Mouse (Mus musculus): Measurements from ENCODE around the gene Cavin2.

Gene Cavin2

DNA sequence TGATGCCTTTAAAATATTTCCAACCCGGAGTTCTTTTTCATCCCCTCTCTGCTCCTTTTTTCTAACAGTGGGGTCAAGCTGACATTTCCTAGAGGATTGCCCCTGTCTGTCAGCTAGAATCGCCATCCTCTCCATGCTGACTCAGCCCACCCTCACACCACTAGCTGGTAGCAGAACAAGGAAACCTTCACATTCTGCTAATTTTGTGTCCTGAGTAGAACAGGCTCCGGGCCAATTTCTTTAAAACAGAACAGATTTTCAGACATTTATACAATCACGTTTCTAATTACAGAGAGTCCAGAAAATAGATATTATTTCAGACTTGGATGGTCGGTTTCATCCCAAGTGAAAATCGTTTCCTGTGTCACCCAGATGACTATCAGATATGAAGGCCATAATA, 34.6 kb downstream of the Cavin2 start:
- no peak for DNase-seq

DNA sequence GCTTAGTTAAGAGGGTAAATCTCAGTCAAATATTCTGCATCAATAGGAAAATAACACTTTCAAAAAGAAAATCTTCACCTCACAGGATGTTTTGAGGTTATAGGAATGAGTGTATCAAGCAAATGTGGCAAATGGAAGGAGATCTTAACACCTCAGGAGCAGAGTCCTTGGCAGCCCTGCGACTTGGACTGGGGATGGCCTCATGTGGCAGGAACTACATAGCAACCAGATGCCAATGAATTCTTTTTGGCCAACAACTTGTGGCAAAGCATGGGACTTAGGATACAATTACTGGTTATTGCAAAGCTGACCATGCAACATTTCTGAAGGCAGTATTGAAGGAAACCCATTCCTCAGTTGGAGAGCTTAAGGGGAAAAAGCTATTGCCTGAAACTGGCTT, 39.6 kb downstream of the Cavin2 start:
- DNase-seq = no peak

DNA sequence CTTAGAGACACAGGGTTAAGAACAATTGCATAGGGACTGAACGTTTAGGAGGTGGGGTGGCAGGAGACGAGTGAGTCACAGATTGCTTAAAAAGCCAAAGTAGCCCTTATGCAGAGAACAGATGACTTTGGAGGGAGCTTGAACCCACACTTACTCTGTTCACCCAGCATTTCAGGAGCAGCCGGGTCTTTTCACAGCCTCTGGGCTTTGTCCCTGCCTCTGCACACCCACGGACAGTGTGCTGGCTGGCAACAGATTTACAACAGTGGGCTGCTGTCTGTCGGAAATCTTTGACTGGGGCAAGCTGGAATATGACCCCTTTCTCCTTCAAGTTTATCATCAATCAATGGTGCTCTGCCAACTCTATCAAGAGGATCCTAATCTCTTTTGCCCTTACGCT, 44.1 kb downstream of the Cavin2 start:
- no peak for DNase-seq

DNA sequence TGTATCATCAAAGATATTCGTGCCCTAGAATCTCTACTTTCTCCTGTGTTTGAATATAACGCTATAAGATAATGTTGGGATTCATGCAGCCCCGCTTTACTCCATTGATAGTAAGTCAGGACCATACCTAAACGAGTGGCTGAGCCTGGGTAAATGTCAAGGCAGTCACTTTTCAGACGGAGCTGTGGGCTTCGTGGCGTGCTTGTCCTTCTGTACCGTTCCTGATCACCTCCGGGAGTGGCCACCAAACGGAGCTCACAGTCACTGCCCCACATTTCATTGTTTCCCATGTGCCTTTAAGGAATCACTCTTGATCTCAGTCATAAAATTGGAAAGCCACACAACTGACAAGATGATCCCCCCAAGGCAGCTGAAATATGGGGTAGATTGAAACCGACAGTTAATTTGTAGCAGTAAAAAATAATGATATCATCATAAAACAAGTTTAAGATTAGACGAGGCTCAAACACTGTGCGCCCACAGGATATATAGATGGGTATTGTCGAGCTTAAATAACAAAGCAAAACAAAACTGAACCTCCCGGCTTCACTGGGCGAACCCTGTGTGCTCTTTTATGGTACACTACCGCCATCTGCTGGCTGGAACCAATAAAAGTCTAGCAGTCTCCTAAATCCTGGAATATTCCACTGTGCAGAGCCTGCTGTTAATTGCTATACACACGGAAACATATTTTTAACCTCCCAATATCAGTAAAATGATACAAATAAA, 44.8 kb downstream of the Cavin2 start:
- DNase-seq = peak; percentile 85

DNA sequence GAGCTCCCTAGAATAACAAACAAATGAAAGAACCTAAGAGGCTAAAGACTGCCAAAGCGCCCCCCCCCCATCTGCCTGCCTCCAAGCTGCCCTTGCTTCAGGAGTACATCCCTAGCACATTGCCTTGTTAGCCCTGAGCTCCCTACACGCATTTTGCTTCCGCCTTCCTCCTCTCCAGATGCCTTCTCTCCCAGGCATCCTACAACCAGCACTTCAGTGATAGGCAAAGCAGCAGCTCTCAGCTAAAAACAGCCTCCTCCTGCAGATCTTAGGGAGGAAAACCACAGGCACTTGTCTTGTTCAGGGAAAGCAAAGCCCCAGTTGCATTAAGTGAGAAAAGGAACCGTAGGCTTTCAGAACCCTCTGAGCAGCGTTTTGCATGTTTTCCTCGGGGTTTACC, 45.4 kb downstream of the Cavin2 start:
- DNase-seq = no peak

DNA sequence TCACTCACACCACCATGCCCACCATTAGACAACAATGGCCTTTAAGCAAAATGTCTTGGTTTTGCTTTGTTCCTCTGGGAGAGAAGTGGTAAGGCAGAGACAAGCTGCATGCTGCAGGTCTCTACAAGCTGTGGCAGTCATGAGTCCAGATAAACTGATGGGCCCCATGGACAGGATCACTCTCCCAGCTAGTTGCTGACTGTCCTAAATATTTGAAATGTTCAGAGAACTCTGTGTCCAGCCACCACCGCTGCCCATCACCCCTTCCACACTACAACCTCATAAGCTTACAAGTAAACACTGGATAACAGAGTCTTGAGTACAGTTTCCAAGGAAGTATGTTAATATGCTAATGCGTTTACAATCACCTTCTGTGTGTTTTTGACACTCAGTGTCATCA, 46.2 kb downstream of the Cavin2 start:
- DNase-seq = no peak

DNA sequence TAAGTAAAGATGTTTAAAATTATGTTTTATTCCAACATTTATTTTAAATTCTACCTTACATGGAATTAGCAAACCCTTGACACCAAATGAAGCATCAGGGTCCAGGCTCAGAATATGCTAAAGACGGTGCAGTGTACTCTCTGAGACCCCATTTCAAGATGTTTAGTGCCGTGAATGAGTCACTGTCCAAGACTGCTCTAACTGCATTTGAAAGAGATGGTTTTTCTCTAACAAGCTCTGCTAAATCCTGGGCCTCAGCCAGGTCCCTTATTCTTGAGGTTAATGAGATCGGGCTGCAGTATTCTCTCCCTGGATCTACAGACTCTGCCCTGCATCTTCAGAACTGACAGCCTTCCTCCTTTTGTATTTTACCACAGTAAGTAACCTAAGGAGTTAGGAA, 55.2 kb downstream of the Cavin2 start:
- DNase-seq = no peak

DNA sequence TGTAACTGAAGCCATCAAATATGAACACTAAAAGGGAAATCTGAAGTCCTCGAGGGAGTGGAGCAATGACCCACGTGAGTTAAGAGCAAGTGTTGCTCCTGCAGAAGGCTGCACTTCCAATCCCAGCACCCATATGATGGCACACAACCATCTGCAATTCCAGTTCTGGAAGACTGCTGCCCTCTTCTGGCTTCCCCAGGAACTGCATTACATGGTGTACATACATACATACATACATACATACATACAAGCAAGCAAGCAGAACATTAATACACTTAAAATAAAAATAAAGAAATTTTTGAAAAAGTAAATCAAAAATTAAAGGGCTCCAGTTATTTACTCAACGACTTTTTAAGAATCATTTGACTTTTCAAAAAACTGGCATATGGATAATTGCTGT, 58.7 kb downstream of the Cavin2 start:
- DNase-seq = peak; percentile 50

DNA sequence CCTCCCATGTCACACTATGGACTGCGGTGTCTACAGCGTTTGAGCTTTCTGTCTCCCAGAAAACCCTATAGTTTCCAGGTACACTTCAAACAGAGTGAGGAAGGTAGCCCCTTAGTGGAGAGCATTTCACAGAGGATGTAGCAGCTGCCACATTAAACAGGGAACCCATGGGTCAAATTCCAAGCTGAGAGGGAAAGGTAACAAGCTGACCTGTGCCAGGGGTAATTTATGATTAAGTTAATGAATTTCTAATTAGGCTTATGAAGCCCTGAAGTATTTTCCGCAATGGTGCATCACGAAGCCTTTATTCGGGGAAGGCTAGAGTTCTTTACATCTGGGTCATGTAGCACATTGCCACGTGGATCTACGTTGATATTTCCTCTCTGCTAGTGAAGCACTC, 59.7 kb downstream of the Cavin2 start:
- DNase-seq = no peak

DNA sequence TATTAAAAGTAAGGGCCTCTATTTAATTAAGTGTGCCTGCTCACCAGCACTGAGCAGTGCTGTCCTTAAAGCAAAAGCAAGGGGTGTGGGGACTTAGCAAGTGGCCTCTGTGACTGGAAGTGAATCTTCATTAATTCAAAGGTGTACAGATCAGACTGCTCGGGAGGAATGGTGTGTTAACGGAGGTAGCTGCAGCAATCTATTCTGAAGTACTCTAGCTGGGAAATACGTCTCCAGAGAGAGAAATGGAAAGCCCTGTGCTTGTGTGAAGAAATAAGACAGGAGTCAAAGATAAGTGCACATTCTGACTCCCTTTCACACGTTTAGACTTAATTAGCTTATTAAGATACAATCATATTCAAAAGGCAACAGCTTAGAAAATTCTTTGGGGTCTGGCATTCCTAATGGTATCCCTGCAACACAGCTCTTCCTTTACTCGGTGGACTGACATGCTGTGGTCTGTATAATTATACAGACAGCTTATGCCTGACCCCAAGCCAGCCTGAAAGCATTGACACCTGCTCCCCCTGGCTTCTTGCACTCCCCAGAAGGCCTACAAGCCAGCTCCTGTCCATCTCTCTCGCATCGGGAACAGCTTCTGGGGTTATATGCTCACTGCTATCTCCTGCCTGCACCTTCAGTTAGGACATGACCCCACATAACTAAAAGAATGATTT, 60.5 kb downstream of the Cavin2 start:
- no peak for DNase-seq
